Comparison of ENCODE assay signal across 29 mouse cellular contexts in genomic region chr14:105619449-105619848, GRCm38 (mm10).
DNase-seq lines count a peak whose midpoint lies in the region; ATAC-seq and TF ChIP-seq lines count a peak whose summit lies in the region.
"Had no signal": no experiment of that assay in that cellular context is flagged by ENCODE, and none has a peak within 500 bp of the region (broad histone marks: within the 10 kb centered on the region; RNA-seq: fewer than 3 reads in every experiment).

No protein-coding gene starts in this region.

- H3K36me3 ChIP-seq in kidney, embryonic 15.5 days: no peaks in the 10 kb centered on the region
- no peaks in the 10 kb centered on the region for H3K36me3 ChIP-seq in liver, postnatal 0 days (replicated peaks; ENCODE audit: insufficient read depth, low read length)
- no peaks in the 10 kb centered on the region for H3K36me3 ChIP-seq in liver, embryonic 11.5 days (ENCODE audit: control insufficient read depth, insufficient read depth, low read length)
- H3K36me3 ChIP-seq: embryonic facial prominence, embryonic 10.5 days; embryonic facial prominence, embryonic 13.5 days; forebrain, embryonic 12.5 days; forebrain, embryonic 15.5 days; G1E; heart, embryonic 10.5 days; heart, embryonic 13.5 days; hindbrain, embryonic 15.5 days had no signal

- 55% methylated on average over 8 of the region's 8 CpGs for WGBS in kidney, embryonic 15.5 days
- 43% methylated on average over 8 of the region's 8 CpGs for WGBS in liver, postnatal 0 days (ENCODE audit: insufficient replicate concordance)
- 54% methylated on average over 8 of the region's 8 CpGs for WGBS in liver, embryonic 11.5 days

- TF ChIP-seq CTCF in liver, postnatal 0 days (IDR thresholded peaks at IDR 0.05; ENCODE audit: low read depth): no peak

- ATAC-seq in kidney, embryonic 15.5 days (replicated peaks; ENCODE audit: low FRiP score): no peak
- peak; percentile 49; the same call in 1 of the 2 replicates for ATAC-seq in liver, postnatal 0 days
- no peak for ATAC-seq in liver, embryonic 11.5 days (replicated peaks; ENCODE audit: low FRiP score)
- ATAC-seq in common myeloid progenitor, adult 5-6 weeks (replicated peaks; ENCODE audit: low read depth, poor library complexity, severe bottlenecking): peak; percentile 40
- peak; percentile 55 for ATAC-seq in megakaryocyte progenitor cell, adult 5-6 weeks (replicated peaks; ENCODE audit: poor library complexity)
- ATAC-seq: forebrain, embryonic 15.5 days; Patski had no signal

- H3K4me2 ChIP-seq in kidney, embryonic 15.5 days: no peak overlapping the region
- H3K4me2 ChIP-seq in liver, postnatal 0 days (ENCODE audit: low read depth, low read length): 0 out of 2 replicates have a peak overlapping the region, but pooled peaks have one; percentile 30
- H3K4me2 ChIP-seq in liver, embryonic 11.5 days: no peak overlapping the region
- H3K4me2 ChIP-seq: embryonic facial prominence, embryonic 13.5 days; forebrain, embryonic 12.5 days; forebrain, embryonic 15.5 days; heart, embryonic 13.5 days; hindbrain, embryonic 15.5 days had no signal

- DNase-seq in kidney, postnatal 25 days: no peak
- no peak for DNase-seq in liver, postnatal 0 days
- DNase-seq in liver, embryonic 11.5 days (ENCODE audit: low spot score): no peak
- no peak for DNase-seq in adrenal gland, postnatal 10 days
- DNase-seq: adrenal gland, postnatal 14 days; B cell, adult 2 months; cerebellum, adult 11 months; cerebellum, adult 2 months; cerebellum, adult 9-11 months; cerebellum, postnatal 25 days; embryo, embryonic 11 days; gastrocnemius, postnatal 25 days; heart, adult 2 months; heart, postnatal 14 days; heart, postnatal 4 days had no signal

- H3K4me1 ChIP-seq in kidney, embryonic 15.5 days: 0 out of 2 replicates have a peak, but pooled peaks cover 3% of the 10 kb centered on the region
- H3K4me1 ChIP-seq in liver, postnatal 0 days (ENCODE audit: insufficient read depth): peaks cover 3% of the 10 kb centered on the region; the same call in 1 of the 2 replicates
- H3K4me1 ChIP-seq in liver, embryonic 11.5 days (replicated peaks; ENCODE audit: control insufficient read depth, insufficient read depth, low read length): no peaks in the 10 kb centered on the region
- H3K4me1 ChIP-seq: embryonic facial prominence, embryonic 10.5 days; embryonic facial prominence, embryonic 13.5 days; forebrain, embryonic 12.5 days; hindbrain, embryonic 15.5 days had no signal

- H3K4me3 ChIP-seq in kidney, embryonic 15.5 days (replicated peaks): no peak overlapping the region
- H3K4me3 ChIP-seq in liver, postnatal 0 days (ENCODE audit: low read depth, low read length): no peak overlapping the region
- no peak overlapping the region for H3K4me3 ChIP-seq in liver, embryonic 11.5 days (ENCODE audit: low read depth, low read length)
- H3K4me3 ChIP-seq: embryonic facial prominence, embryonic 10.5 days; embryonic facial prominence, embryonic 13.5 days; erythroblast, embryonic 14.5 days; forebrain, embryonic 12.5 days; forebrain, embryonic 15.5 days; heart, adult 2 months; heart, embryonic 10.5 days; heart, embryonic 13.5 days; hindbrain, embryonic 15.5 days had no signal

- 0 out of 2 replicates have a peak overlapping the region, but pooled peaks have one; percentile 10 for H3K27ac ChIP-seq in kidney, embryonic 15.5 days
- no peak overlapping the region for H3K27ac ChIP-seq in liver, postnatal 0 days (ENCODE audit: low read depth)
- no peak overlapping the region for H3K27ac ChIP-seq in liver, embryonic 11.5 days (ENCODE audit: low read depth, low read length)
- H3K27ac ChIP-seq: embryonic facial prominence, embryonic 10.5 days; embryonic facial prominence, embryonic 13.5 days; forebrain, embryonic 12.5 days; forebrain, embryonic 15.5 days; heart, adult 2 months; heart, embryonic 10.5 days; heart, embryonic 13.5 days; hindbrain, embryonic 15.5 days had no signal

- TF ChIP-seq EP300 in liver, postnatal 0 days (IDR thresholded peaks at IDR 0.05; ENCODE audit: low read depth): no peak

- H3K27me3 ChIP-seq in kidney, embryonic 15.5 days: no peaks in the 10 kb centered on the region
- no peaks in the 10 kb centered on the region for H3K27me3 ChIP-seq in liver, postnatal 0 days (ENCODE audit: insufficient read depth, low read length)
- no peaks in the 10 kb centered on the region for H3K27me3 ChIP-seq in liver, embryonic 11.5 days (replicated peaks; ENCODE audit: control insufficient read depth, insufficient read depth, low read length)
- H3K27me3 ChIP-seq: CH12.LX; embryonic facial prominence, embryonic 13.5 days; forebrain, embryonic 12.5 days; forebrain, embryonic 15.5 days; heart, embryonic 13.5 days; hindbrain, embryonic 15.5 days; Patski had no signal

- no peak overlapping the region for H3K9ac ChIP-seq in kidney, embryonic 15.5 days
- no peak overlapping the region for H3K9ac ChIP-seq in liver, postnatal 0 days (replicated peaks)
- no peak overlapping the region for H3K9ac ChIP-seq in liver, embryonic 11.5 days (ENCODE audit: low read depth, low read length)
- H3K9ac ChIP-seq: embryonic facial prominence, embryonic 13.5 days; forebrain, embryonic 12.5 days; forebrain, embryonic 15.5 days; heart, embryonic 13.5 days; hindbrain, embryonic 15.5 days had no signal

- no peaks in the 10 kb centered on the region for H3K9me3 ChIP-seq in kidney, embryonic 15.5 days (replicated peaks)
- no peaks in the 10 kb centered on the region for H3K9me3 ChIP-seq in liver, postnatal 0 days (ENCODE audit: low read length)
- H3K9me3 ChIP-seq in liver, embryonic 11.5 days (ENCODE audit: control insufficient read depth, low read length): no peaks in the 10 kb centered on the region
- H3K9me3 ChIP-seq: embryonic facial prominence, embryonic 10.5 days; embryonic facial prominence, embryonic 13.5 days; forebrain, embryonic 12.5 days; forebrain, embryonic 15.5 days; heart, embryonic 10.5 days; heart, embryonic 13.5 days; hindbrain, embryonic 15.5 days had no signal

Comparison
In these comparisons a context has a peak if more than half of its experiments do, and no peak if none do; other contexts are left out.
1. ATAC-seq: peak in liver, postnatal 0 days (single experiment), common myeloid progenitor, adult 5-6 weeks (single experiment) and megakaryocyte progenitor cell, adult 5-6 weeks (single experiment); none in kidney, embryonic 15.5 days (single experiment) and liver, embryonic 11.5 days (single experiment).